In genomic region chr2:93886013-93886794, GRCm38 (mm10) we compare ENCODE assay signal across 19 mouse cellular contexts. TPM values are rescaled to one million over a fixed set of nuclear protein-coding genes. Genes with fewer than 3 reads are reported as not detected.
DNase-seq lines count a peak whose midpoint lies in the region; ATAC-seq and TF ChIP-seq lines count a peak whose summit lies in the region.
"Had no signal": no experiment of that assay in that cellular context is flagged by ENCODE, and none has a peak within 500 bp of the region (broad histone marks: within the 10 kb centered on the region; RNA-seq: fewer than 3 reads in every experiment).

No protein-coding gene starts in this region.

- 29% methylated on average over 10 of the region's 10 CpGs for WGBS in heart, embryonic 10.5 days
- 55% methylated on average over 10 of the region's 10 CpGs for WGBS in liver, postnatal 0 days (ENCODE audit: insufficient replicate concordance)
- 54% methylated on average over 10 of the region's 10 CpGs for whole genome bisulfite sequencing in small intestine, adult 2 months

- no peak overlapping the region for H3K9ac ChIP-seq in liver, postnatal 0 days (replicated peaks)
- H3K9ac ChIP-seq: hindbrain, embryonic 12.5 days; liver, embryonic 14.5 days; midbrain, embryonic 15.5 days had no signal

- no peak for TF ChIP-seq CTCF in liver, postnatal 0 days (IDR thresholded peaks at IDR 0.05; ENCODE audit: low read depth)
- TF ChIP-seq CTCF in small intestine, adult 2 months (IDR thresholded peaks at IDR 0.05; ENCODE audit: extremely low read depth, insufficient read length, insufficient replicate concordance, low read depth, low read length) = no peak

- H3K9me3 ChIP-seq in heart, embryonic 10.5 days = no peaks in the 10 kb centered on the region
- no peaks in the 10 kb centered on the region for H3K9me3 ChIP-seq in liver, postnatal 0 days (ENCODE audit: low read length)
- H3K9me3 ChIP-seq: hindbrain, embryonic 12.5 days; midbrain, embryonic 15.5 days had no signal

- no peak overlapping the region for H3K4me2 ChIP-seq in liver, postnatal 0 days (ENCODE audit: low read depth, low read length)
- H3K4me2 ChIP-seq: hindbrain, embryonic 12.5 days; midbrain, embryonic 15.5 days had no signal

- TF ChIP-seq POLR2A in small intestine, adult 2 months (IDR thresholded peaks at IDR 0.05; ENCODE audit: low read depth, low read length) = no peak

- H3K27me3 ChIP-seq in heart, embryonic 10.5 days (ENCODE audit: insufficient read depth, poor library complexity, severe bottlenecking) = no peaks in the 10 kb centered on the region
- H3K27me3 ChIP-seq in liver, postnatal 0 days (ENCODE audit: insufficient read depth, low read length) = no peaks in the 10 kb centered on the region
- H3K27me3 ChIP-seq in small intestine, adult 2 months (ENCODE audit: control insufficient read depth, insufficient read depth, low read length) = no peaks in the 10 kb centered on the region
- H3K27me3 ChIP-seq: hindbrain, embryonic 12.5 days; midbrain, embryonic 15.5 days had no signal

- H3K36me3 ChIP-seq in heart, embryonic 10.5 days = no peaks in the 10 kb centered on the region
- no peaks in the 10 kb centered on the region for H3K36me3 ChIP-seq in liver, postnatal 0 days (replicated peaks; ENCODE audit: insufficient read depth, low read length)
- H3K36me3 ChIP-seq in small intestine, adult 2 months (ENCODE audit: control insufficient read depth, insufficient read depth, low read length) = no peaks in the 10 kb centered on the region
- H3K36me3 ChIP-seq: hindbrain, embryonic 12.5 days; midbrain, embryonic 15.5 days had no signal

- no peak overlapping the region for H3K4me3 ChIP-seq in heart, embryonic 10.5 days
- H3K4me3 ChIP-seq in liver, postnatal 0 days (ENCODE audit: low read depth, low read length) = no peak overlapping the region
- H3K4me3 ChIP-seq in small intestine, adult 2 months (ENCODE audit: low read depth, low read length) = no peak overlapping the region
- H3K4me3 ChIP-seq: gastrocnemius, adult 2 months; hindbrain, embryonic 12.5 days; midbrain, embryonic 15.5 days had no signal

- no peak for TF ChIP-seq EP300 in liver, postnatal 0 days (IDR thresholded peaks at IDR 0.05; ENCODE audit: low read depth)

- DNase-seq in heart, embryonic 10.5 days (ENCODE audit: low spot score) = no peak
- DNase-seq in heart, adult 11 months = no peak
- peak; percentile 11 for DNase-seq in liver
- DNase-seq in liver, postnatal 0 days = no peak
- DNase-seq in MN1 (ENCODE audit: low spot score) = peak; percentile 79
- no peak for DNase-seq in spleen, postnatal 14 days (ENCODE audit: low spot score in 2 of 2)
- no peak for DNase-seq in frontal cortex, postnatal 25 days (ENCODE audit: low spot score in 2 of 2)
- DNase-seq: cerebellum, adult 18-20 months; gastrocnemius, adult 2 months; heart, adult 18-20 months; kidney, adult 18-20 months; left cerebral cortex, postnatal 4 days; thymus, postnatal 14 days had no signal

- H3K27ac ChIP-seq in heart, embryonic 10.5 days = peak overlapping the region; percentile 69
- H3K27ac ChIP-seq in liver, postnatal 0 days (ENCODE audit: low read depth) = no peak overlapping the region
- H3K27ac ChIP-seq in small intestine, adult 2 months (ENCODE audit: insufficient read depth, low read depth, low read length) = 0 out of 2 replicates have a peak overlapping the region, but pooled peaks have one; percentile 21
- H3K27ac ChIP-seq: gastrocnemius, adult 2 months; hindbrain, embryonic 12.5 days; liver, embryonic 14.5 days; midbrain, embryonic 15.5 days had no signal

- no peak for ATAC-seq in liver, postnatal 0 days
- ATAC-seq: CD4-positive, CD25-positive, alpha-beta regulatory T cell, adult 4 months; forebrain, embryonic 14.5 days; midbrain, embryonic 15.5 days had no signal

- peaks cover 27% of the 10 kb centered on the region for H3K4me1 ChIP-seq in heart, embryonic 10.5 days
- 0 out of 2 replicates have a peak, but pooled peaks cover 1% of the 10 kb centered on the region for H3K4me1 ChIP-seq in liver, postnatal 0 days (ENCODE audit: insufficient read depth)
- H3K4me1 ChIP-seq in small intestine, adult 2 months (ENCODE audit: control insufficient read depth, insufficient read depth, insufficient read length, low read length) = no peaks in the 10 kb centered on the region

RNA-seq across cellular contexts. Expression of gene Accsl, which starts 17.2 kb away (rescaled TPM):
- polyA plus RNA-seq in heart, embryonic 10.5 days (2016; fragmentation: Nextera tagmentation; extraction: Ambion mirVana) = 0.12 TPM in 1 of 2 replicates, not detected in the other
- 0.13 TPM in 1 of 2 replicates, not detected in the other for polyA plus RNA-seq in liver, postnatal 0 days (2015; fragmentation: Nextera tagmentation; extraction: Ambion mirVana)
- polyA plus RNA-seq in small intestine, adult 2 months (2012; rRNA removed) = not detected in 2 replicates
- polyA plus RNA-seq: CD4-positive, CD25-positive, alpha-beta regulatory T cell, adult 4 months had no signal

RNA-seq across cellular contexts. Expression of gene Accs, which starts 36.5 kb away (rescaled TPM):
- polyA plus RNA-seq in heart, embryonic 10.5 days (2016; fragmentation: Nextera tagmentation; extraction: Ambion mirVana) = 7.9 and 8.3 TPM in 2 replicates
- 1.3 and 1.6 TPM in 2 replicates for polyA plus RNA-seq in liver, postnatal 0 days (2015; fragmentation: Nextera tagmentation; extraction: Ambion mirVana)
- polyA plus RNA-seq in small intestine, adult 2 months (2012; rRNA removed) = 4.6 and 6.2 TPM in 2 replicates

Comparison
In these comparisons a context has a peak if more than half of its experiments do, and no peak if none do; other contexts are left out.
1. DNase-seq: peak in liver (single experiment) and MN1 (single experiment); none in heart, embryonic 10.5 days (single experiment), heart, adult 11 months (single experiment), liver, postnatal 0 days (single experiment), spleen, postnatal 14 days (0 of 2) and frontal cortex, postnatal 25 days (0 of 2).